Mouse (Mus musculus): Measurements from ENCODE around the gene Tmem219.
A peak's percentile ranks its signal among the peaks of the same experiment; 100 is the strongest.

The Tmem219 gene

GRCm38 (mm10) chr7:126922624-126923060 is at the start of gene Tmem219:
Gene Tmem219, minus strand, starts transcription at chr7:126922917.
- no peak for DNase-seq (ENCODE audit: low read depth, low spot score)

GRCm38 (mm10) chr7:126967361-126967760 is 44.6 kb upstream of the Tmem219 start:
- DNase-seq (ENCODE audit: low read depth, low spot score), result no peak

DNA sequence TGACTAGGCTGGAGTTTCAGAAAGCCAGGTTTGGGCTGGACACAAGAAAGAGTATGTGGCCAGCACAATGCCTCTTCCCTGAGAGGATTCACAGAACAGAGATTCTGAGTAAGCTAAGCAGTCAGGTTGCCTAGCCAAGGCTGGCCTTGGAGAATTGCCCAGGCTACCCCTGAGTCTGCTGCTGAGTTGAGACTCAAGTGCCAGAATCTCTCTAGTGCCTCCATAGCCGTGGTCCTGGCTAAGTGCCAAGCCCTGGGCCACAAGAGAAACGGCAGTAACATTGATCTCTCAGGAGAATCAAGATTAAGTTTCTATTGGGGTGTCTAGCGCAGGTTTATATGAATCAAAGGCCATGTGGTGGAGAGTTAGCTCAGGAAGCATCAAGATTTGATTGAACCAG is 42.9 kb upstream of the Tmem219 start:
- no peak for DNase-seq (ENCODE audit: low read depth, low spot score)

- peak; percentile 77 for DNase-seq (ENCODE audit: low read depth, low spot score)
These were observed 41.0 kb upstream of the Tmem219 start for GRCm38 (mm10) chr7:126963548-126964286.

- no peak for DNase-seq (ENCODE audit: low read depth, low spot score)
These were observed 39.2 kb upstream of the Tmem219 start for GRCm38 (mm10) chr7:126961965-126962364.

- no peak for DNase-seq (ENCODE audit: low read depth, low spot score)
These were observed 38.4 kb upstream of the Tmem219 start for GRCm38 (mm10) chr7:126961095-126961494.

DNA sequence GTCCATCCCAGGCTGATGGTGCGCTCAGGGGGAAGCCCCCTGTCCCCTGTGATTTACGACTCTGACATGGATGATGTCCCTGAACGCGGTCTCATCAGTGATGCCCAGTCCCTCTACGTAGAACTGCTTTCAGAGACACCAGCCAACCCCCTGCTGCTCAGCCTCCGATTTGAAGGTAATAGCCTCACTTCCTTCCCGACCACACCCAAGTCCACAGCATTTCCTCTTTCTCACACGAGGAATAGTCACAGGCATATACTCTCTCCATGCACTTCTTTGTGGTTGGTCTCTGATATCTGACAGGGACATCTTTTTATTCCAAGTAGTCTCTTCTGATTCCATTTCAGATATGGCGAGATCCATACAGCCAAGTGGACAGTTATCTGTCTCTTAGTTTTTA is 37.1 kb upstream of the Tmem219 start:
- DNase-seq (ENCODE audit: low read depth, low spot score), result peak; percentile 11

DNA sequence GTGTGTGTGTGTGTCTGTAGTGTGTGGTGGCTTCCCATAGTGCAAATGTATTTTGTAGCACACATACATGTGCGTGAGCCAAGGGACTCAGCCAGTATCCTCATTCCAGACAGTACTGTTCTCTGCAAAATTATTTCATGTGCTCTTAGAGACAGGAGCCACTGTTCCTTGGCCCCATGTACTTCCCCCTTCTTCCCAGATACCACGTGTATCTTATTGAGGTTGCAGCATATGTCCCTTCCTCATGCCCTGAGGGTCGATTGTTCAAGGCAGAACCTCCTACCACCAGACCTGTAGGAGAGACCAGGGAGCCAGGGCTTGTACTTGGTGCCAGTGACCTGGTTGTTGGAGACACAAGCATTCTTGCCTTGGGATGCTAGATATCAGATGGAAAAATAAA is 32.4 kb upstream of the Tmem219 start:
- no peak for DNase-seq (ENCODE audit: low read depth, low spot score)

- peak; percentile 36 for DNase-seq (ENCODE audit: low read depth, low spot score)
These were observed 29.9 kb upstream of the Tmem219 start for GRCm38 (mm10) chr7:126952646-126953045.

- DNase-seq (ENCODE audit: low read depth, low spot score), result no peak
These were observed 29.0 kb upstream of the Tmem219 start for GRCm38 (mm10) chr7:126951741-126952140.

- DNase-seq (ENCODE audit: low read depth, low spot score), result no peak
These were observed 28.2 kb upstream of the Tmem219 start for GRCm38 (mm10) chr7:126950647-126951615.

DNA sequence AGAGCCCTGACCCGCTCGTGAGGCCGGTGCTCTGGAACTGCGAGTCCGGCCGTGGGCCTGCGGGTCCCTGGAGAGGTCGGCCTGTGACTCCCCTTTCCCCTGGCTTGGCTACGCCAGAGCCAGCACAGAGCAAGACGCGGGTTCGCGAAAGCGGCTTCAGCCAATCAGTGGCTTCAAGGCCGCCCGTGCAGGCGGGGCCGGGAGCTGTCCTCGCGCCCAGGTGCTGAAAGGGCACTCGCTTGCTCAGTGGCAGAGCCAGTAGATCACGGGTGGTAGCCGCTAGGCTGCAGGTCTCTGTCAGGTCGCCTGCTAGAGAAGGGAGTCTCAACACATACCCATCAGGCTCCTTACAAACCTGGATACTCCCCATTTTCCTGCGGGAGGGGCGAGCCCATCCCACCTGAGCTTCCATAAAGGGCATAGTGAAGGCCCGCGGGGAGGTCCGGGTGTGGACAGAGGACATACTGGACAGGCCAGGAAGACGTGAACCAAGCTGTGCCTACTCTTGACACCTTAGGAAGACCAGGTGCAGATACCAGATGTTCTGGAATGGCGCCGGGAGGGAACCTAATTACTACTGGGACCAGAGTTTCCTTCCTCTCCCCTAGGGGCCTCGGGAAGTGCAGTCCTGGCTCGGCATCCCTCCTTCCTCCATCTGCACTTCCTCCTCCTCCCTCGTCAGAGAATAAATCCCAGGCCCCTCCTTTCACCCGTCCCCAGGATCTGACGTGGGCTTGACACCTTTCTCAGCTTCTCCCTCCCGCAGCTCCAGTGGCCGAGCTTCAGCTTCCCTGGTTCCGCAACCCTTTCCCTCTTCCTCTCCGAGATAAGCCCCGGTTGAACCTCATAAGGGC is 27.3 kb upstream of the Tmem219 start, which contains the start of gene Sez6l2:
Gene Sez6l2 (plus strand): TSS at position 771 of the 854 bp plus-strand sequence.
- DNase-seq (ENCODE audit: low read depth, low spot score), result peak; percentile 81

- no peak for DNase-seq (ENCODE audit: low read depth, low spot score)
These were observed 26.7 kb upstream of the Tmem219 start, which contains the start of gene Asphd1 for GRCm38 (mm10) chr7:126949403-126949792. Gene Asphd1, minus strand, starts transcription at chr7:126949582.

GRCm38 (mm10) chr7:126948626-126949025 is 25.9 kb upstream of the Tmem219 start:
- DNase-seq (ENCODE audit: low read depth, low spot score), result no peak

- DNase-seq (ENCODE audit: low read depth, low spot score), result peak; percentile 50
These were observed 23.8 kb upstream of the Tmem219 start for GRCm38 (mm10) chr7:126946530-126946929.

DNA sequence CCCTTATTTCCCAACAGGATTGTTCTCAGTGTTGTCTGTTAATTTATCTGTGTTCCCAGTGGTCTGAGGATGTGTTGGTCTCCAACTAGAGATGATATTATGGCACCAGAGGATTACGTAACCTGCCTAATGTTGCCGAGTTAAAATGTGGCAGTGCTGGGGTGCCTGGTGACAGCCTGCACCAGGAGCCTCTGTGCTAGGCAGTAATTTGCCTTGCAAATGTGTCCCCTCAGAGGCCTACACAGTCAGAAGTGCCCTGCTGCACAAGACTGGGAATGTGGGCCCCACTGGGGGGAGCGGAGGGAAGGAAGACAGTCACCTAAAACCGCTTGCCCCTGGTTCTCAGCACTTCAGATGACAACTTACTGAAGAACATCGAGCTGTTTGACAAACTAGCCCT is 19.1 kb upstream of the Tmem219 start:
- DNase-seq (ENCODE audit: low read depth, low spot score), result no peak

GRCm38 (mm10) chr7:126941171-126941570 is 18.5 kb upstream of the Tmem219 start:
- peak; percentile 52 for DNase-seq (ENCODE audit: low read depth, low spot score)

DNA sequence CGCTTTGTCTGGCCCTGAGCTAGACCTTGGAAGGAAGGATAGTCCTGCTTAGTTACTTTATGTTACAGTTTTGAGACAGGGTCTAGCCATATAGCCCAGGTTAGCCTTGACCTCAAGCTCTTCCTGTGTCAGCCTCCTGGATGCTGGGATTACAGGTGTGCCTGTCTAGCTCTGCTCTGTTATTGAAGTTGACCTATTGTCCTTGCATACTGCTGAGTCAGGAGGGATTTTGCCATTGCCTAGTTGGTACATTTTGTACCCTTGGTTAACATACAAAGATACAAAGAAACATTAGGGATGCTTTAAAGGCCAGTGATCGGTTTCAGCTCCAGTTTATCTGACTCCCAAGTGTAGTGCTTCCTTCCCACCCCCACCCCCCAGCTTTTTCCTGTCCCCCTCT is 9.9 kb upstream of the Tmem219 start:
- DNase-seq (ENCODE audit: low read depth, low spot score), result no peak

GRCm38 (mm10) chr7:126929046-126929445 is 6.3 kb upstream of the Tmem219 start:
- no peak for DNase-seq (ENCODE audit: low read depth, low spot score)

GRCm38 (mm10) chr7:126928384-126929037 is 5.8 kb upstream of the Tmem219 start, which contains the start of gene Kctd13:
Gene Kctd13, plus strand, starts transcription at chr7:126928879.
- peak; percentile 95 for DNase-seq (ENCODE audit: low read depth, low spot score)

- DNase-seq (ENCODE audit: low read depth, low spot score), result no peak
These were observed 3.6 kb upstream of the Tmem219 start for GRCm38 (mm10) chr7:126926299-126926698.

Measured in A20 (cell line).